Mouse (Mus musculus): Measurements from ENCODE around the gene Tut1.

The Tut1 gene

GRCm38 (mm10) chr19:8953135-8954039, at the start of gene Tut1:
Gene Tut1, plus strand, starts transcription at chr19:8953847.
- 2% methylated on average over 46 of the region's 46 CpGs for WGBS

GRCm38 (mm10) chr19:8908531-8908930, 45.1 kb upstream of the Tut1 start:
- 89% methylated on average over 6 of the region's 6 CpGs for WGBS

GRCm38 (mm10) chr19:8911810-8912209, 41.8 kb upstream of the Tut1 start:
- WGBS: 44% methylated on average over 5 of the region's 5 CpGs

- WGBS: 72% methylated on average over 3 of the region's 3 CpGs
These were observed 39.4 kb upstream of the Tut1 start for GRCm38 (mm10) chr19:8914212-8914611.

GRCm38 (mm10) chr19:8919000-8919399, 34.6 kb upstream of the Tut1 start:
- 87% methylated on average over 3 of the region's 3 CpGs for WGBS

- WGBS: 59% methylated on average over 6 of the region's 6 CpGs
These were observed 34.0 kb upstream of the Tut1 start for GRCm38 (mm10) chr19:8919684-8920072.

GRCm38 (mm10) chr19:8920073-8920736, 33.4 kb upstream of the Tut1 start, which contains the start of gene B3gat3:
Gene B3gat3, plus strand, starts transcription at chr19:8920374.
- WGBS: 1% methylated on average over 50 of the region's 50 CpGs

- under 1% methylated on average over 6 of the region's 6 CpGs for WGBS
These were observed 32.8 kb upstream of the Tut1 start for GRCm38 (mm10) chr19:8920836-8921291.

- WGBS: 64% methylated on average over 9 of the region's 9 CpGs
These were observed 31.9 kb upstream of the Tut1 start for GRCm38 (mm10) chr19:8921741-8922140.

- 74% methylated on average over 2 of the region's 2 CpGs for WGBS
These were observed 26.9 kb upstream of the Tut1 start for GRCm38 (mm10) chr19:8926766-8927165.

- WGBS: 89% methylated on average over 12 of the region's 12 CpGs
These were observed 25.6 kb upstream of the Tut1 start for GRCm38 (mm10) chr19:8927891-8928525.

GRCm38 (mm10) chr19:8928689-8929223, 24.9 kb upstream of the Tut1 start:
- WGBS: 30% methylated on average over 16 of the region's 16 CpGs

- 2% methylated on average over 70 of the region's 74 CpGs for WGBS
These were observed 24.2 kb upstream of the Tut1 start, which contains the start of the genes Rom1 and Eml3 for GRCm38 (mm10) chr19:8929224-8930088. Gene Rom1, minus strand, starts transcription at chr19:8929356. Gene Eml3, plus strand, starts transcription at chr19:8929552.

GRCm38 (mm10) chr19:8930117-8930516, 23.5 kb upstream of the Tut1 start:
- WGBS: 25% methylated on average over 11 of the region's 11 CpGs

GRCm38 (mm10) chr19:8930771-8931170, 22.9 kb upstream of the Tut1 start:
- 90% methylated on average over 7 of the region's 7 CpGs for WGBS

- 92% methylated on average over 2 of the region's 2 CpGs for WGBS
These were observed 16.9 kb upstream of the Tut1 start for GRCm38 (mm10) chr19:8936736-8937135.

- 82% methylated on average over 15 of the region's 15 CpGs for WGBS
These were observed 13.0 kb upstream of the Tut1 start for GRCm38 (mm10) chr19:8940526-8941133.

GRCm38 (mm10) chr19:8941136-8941514, 12.5 kb upstream of the Tut1 start:
- WGBS: 47% methylated on average over 10 of the region's 10 CpGs

- WGBS: 1% methylated on average over 64 of the region's 64 CpGs
These were observed 12.0 kb upstream of the Tut1 start, which contains the start of gene Mta2 for GRCm38 (mm10) chr19:8941515-8942217. Gene Mta2, plus strand, starts transcription at chr19:8941875.
